33 mouse cellular contexts compared by ENCODE assay signal in genomic region chr1:86076565-86076964, GRCm38 (mm10). TPM values are rescaled to one million over a fixed set of nuclear protein-coding genes. Genes with fewer than 3 reads are reported as not detected.
"Had no signal": no experiment of that assay in that cellular context is flagged by ENCODE, and none has a peak within 500 bp of the region (broad histone marks: within the 10 kb centered on the region; RNA-seq: fewer than 3 reads in every experiment).

No protein-coding gene starts in this region.

- ATAC-seq: forebrain, embryonic 13.5 days; forebrain, embryonic 14.5 days; forebrain, embryonic 15.5 days; forebrain, embryonic 16.5 days; forebrain, postnatal 0 days had no signal

- DNase-seq: cerebellum, adult 8-10 months; cerebellum, adult 9-10 months; cerebellum, adult 9-11 months; cerebellum, postnatal 10 days; cerebellum, postnatal 14 days; cerebellum, postnatal 25 days; cerebellum, postnatal 36 days; embryo, embryonic 11 days; forebrain, postnatal 0 days; gastrocnemius, adult 2 months; gastrocnemius, postnatal 10 days; gastrocnemius, postnatal 14 days; gastrocnemius, postnatal 25 days; gastrocnemius, postnatal 36 days; heart, adult 11 months; heart, adult 18-20 months; heart, adult 2 months had no signal

RNA-seq across cellular contexts. Expression of gene Htr2b, which starts 35.2 kb away (rescaled TPM):
- polyA plus RNA-seq: erythroblast, embryonic 14.5 days had no signal

RNA-seq across cellular contexts. Expression of gene Gm21972, which starts 56.9 kb away (rescaled TPM):
- polyA plus RNA-seq: embryonic facial prominence, embryonic 10.5 days; embryonic facial prominence, embryonic 13.5 days; embryonic facial prominence, embryonic 15.5 days; forebrain, embryonic 11.5 days; forebrain, embryonic 16.5 days; gonadal fat pad, adult 2 months; heart, adult 2 months had no signal

RNA-seq across cellular contexts. Expression of gene Spata3, which starts 59.9 kb away (rescaled TPM):
- polyA plus RNA-seq: embryonic facial prominence, embryonic 10.5 days; embryonic facial prominence, embryonic 11.5 days; embryonic facial prominence, embryonic 12.5 days; embryonic facial prominence, embryonic 13.5 days; embryonic facial prominence, embryonic 14.5 days; embryonic facial prominence, embryonic 15.5 days; erythroblast, embryonic 14.5 days; forebrain, embryonic 10.5 days; forebrain, embryonic 11.5 days; forebrain, embryonic 12.5 days; forebrain, embryonic 13.5 days; forebrain, embryonic 14.5 days; heart, embryonic 10.5 days had no signal
